Mouse (Mus musculus): ENCODE results near the gene Marc2. TPM values are rescaled to one million over a fixed set of nuclear protein-coding genes. Genes with fewer than 3 reads are reported as not detected.
A peak's percentile ranks its signal among the peaks of the same experiment; 100 is the strongest.

Marc2 gene
- polyA plus RNA-seq, 1 experiment = 102 TPM

GRCm38 (mm10) chr1:184853922-184854321, 7.7 kb upstream of the Marc2 start:
- DNase-seq (ENCODE audit: low spot score) = no peak

DNA sequence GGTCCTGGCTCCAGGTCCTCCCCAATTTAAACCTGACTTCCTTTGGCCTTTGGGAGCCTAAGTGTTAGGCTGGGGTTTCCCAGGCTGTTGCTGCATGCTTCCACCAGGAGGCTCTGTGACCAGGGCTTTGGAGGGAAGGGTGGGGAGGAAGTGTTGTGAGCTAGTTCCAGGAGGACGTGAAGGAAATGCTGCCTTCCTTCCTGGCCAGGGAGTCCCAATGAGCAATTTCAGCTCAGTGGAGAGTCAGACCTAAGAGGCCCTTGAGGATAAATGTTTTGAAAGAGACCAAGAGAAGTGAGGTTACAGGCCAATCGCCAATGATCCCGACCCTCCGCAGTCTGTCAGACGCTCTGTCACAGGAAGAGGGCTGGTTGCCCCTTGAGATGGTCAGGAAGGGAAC, 7.1 kb upstream of the Marc2 start:
- DNase-seq (ENCODE audit: low spot score) = peak; percentile 39

DNA sequence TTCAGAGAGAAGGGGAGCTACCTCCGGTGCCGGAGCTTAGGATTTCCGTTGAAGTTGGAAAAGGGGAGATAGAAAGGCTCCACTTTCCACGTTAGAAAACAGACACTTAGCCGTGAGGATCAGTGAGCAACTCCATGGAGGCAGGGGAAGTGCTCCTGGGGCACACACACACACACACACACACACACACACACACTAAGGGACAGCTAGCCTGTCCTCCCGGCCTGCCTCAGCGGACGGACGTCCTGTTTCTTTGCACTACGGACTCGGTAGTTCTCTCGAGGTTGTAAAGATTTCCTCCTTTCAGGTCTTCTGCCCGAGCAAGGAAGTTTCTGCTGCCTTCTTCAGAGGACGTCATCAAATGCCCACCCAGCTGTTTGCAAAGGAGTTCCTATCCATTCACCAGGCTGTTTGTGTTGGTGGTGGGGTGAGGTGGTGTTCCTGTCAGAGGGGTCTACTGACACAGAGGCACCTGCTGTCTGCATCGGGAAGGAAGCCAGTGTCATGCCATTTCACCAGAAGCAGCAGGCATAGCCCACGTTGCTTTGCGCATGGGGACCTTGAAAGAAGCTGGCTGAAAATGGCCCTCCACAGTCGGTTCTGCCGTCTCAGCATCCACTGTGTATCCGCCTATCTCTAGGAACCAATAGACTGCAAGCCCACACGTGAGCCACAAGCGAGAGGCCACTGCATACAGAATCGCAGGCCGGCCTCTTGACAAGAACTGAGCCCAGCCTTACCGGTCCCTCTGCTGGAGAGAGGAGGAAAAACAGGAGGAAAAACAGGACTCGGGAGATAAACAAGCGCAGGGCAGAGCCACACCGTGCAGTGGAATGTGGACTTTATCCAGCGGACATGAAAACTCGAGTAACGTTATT, 5.7 kb upstream of the Marc2 start:
- DNase-seq (ENCODE audit: low spot score) = peak; percentile 39

- DNase-seq (ENCODE audit: low spot score) = no peak
Measured at GRCm38 (mm10) chr1:184851166-184851565, 4.9 kb upstream of the Marc2 start.

DNA sequence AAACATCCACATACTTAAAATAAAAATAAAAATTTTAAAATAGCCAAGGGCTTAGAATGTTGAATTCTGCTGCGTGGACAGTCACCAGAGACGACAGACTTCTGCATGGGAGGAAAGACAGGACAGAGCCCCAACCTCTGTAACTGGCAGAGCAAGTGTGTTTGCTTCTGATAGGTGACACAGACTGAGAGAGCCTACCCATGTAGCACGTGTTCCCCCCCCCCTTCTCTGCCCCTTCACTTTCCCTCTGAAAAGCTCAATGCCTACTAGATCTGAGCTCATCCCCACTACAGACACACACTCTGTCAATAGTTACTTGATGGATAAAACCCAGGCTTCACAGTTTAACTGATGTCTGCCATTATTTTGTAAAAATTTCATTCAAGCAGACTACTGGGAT, 722 bp upstream of the Marc2 start:
- no peak for DNase-seq (ENCODE audit: low spot score)

DNA sequence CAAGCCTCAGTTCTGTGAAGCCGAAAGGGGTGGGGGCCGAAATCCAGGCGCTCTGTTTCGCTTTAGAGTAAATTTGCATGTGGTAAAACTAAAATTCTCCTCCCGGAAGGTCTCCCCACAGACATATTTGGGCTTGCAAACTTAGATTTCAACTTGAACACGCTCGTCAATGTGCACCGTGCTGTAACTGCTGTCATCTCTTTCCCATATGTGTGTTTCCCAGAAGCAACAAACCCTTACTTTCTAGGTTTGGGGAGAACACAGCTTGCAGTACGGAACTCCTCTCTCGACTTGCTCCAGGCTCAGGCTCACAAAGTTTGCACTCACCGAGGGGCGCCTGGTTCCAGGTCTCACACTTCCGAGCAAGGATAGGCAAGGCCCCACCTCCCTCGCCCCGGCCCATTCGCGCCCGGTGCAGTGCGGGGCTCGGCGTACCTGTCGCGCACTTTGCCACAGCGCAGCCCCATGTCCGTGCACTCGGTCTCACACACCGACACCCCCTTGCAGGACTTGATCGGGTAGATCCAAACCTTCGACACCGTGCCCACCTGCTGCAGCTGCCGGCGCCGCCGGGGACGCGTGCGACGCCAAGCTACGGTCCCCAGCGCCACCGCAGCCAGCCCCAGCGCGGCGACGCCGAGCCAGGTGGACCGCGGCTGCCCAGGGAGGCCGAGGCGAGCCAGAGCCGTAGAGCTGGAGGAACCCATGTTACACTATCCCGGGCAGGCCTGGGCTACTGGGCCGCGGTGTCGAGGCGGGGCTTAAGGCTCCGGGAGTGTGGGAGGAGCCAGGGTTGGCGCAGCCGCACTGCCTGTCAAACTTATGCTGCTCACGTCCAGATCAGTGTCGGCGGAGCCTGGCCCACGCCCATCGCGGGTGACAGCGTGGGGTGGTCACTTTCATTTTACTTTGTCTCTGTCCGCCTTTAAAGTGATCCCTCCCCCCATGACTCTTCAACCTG, 860 bp downstream of the Marc2 start:
- DNase-seq (ENCODE audit: low spot score) = peak; percentile 89

- DNase-seq (ENCODE audit: low spot score) = no peak
Measured at GRCm38 (mm10) chr1:184844326-184845066, 1.8 kb downstream of the Marc2 start.

- no peak for DNase-seq (ENCODE audit: low spot score)
Measured at GRCm38 (mm10) chr1:184837649-184838048, 8.6 kb downstream of the Marc2 start.

DNA sequence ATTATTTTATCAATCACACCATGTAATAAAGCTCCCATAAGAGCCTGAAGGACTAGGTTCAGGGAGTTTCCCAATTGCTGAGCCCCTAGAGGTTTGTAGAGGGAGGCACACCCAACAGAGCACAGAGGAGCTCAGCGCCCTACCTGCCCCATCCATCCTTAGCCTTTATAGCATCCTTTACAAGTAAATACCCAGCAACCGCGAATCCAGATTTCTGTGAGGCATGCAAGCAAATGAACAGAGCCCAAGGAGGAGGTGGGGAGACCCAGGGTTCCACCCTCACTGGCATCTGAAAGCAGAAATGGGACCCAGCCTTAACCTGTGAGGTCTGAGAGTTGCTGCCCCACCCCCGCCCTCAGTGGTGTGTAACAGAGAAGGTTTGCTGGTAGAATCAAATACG, 9.9 kb downstream of the Marc2 start:
- no peak for DNase-seq (ENCODE audit: low spot score)

DNA sequence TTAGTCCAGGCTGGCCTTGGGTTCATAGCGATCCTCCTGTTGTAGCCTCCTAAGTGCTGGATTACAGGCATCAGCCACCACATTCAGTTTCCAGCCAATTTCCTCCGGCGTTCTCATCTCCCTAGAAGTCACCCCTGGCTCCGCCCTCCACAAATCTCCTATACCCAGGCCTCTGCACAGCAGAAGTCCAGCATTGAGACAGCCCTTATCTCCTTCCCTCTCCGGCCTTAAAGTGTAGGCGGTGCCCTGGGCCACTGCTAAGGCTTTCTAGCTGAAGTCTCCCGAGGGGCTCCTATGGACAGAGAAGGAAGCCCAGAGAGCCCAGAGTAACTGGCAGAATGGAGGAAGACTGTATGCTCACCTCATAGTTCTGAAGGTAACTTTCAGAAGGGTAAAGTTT, 12.8 kb downstream of the Marc2 start:
- DNase-seq (ENCODE audit: low spot score) = no peak

GRCm38 (mm10) chr1:184832211-184832610, 14.0 kb downstream of the Marc2 start:
- DNase-seq (ENCODE audit: low spot score) = no peak

- DNase-seq (ENCODE audit: low spot score) = no peak
Measured at GRCm38 (mm10) chr1:184829897-184830296, 16.4 kb downstream of the Marc2 start.

DNA sequence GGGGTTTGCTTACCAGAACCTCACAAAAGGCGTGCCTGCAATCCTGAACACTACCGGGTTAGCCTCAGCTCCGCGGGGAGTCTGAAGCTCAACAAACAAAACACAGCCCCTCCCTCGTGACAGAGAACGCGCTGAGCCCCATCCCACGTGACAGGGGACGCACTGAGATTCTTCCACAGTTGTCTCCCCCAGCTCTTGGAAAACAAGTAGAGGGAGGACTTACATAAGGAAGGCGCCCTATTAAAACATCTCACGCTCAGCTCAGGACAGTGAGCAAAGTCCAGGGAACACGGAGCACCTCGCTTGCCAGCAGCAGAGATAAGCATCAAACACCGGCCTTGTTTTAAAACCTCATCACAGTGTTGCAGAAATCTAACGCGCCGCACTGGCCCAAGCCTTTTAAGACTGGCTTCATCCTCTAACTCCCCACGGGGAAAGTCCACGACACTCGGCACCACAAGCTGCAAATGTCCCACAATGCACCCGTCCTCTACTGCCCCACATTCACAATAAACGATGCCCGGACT, 19.0 kb downstream of the Marc2 start:
- DNase-seq (ENCODE audit: low spot score) = no peak

DNA sequence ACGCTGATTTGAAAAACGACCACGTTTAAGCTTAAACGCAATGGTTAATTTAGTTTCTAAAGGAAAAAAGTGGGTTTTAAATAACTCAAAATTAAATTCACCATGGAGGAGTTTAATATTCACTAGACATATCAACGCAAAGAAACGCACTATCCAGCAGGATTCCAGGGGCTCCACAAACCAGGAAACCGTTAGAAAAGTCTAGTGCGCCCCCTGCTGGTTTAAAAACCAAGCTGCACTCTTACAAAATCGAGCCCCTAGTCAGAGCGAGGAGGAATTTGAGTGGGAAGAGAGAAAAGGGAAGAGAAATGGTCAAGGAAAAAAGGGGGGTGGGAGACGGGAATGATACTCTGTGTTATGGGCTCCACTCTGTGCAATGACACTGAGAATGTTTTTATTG, 21.2 kb downstream of the Marc2 start:
- DNase-seq (ENCODE audit: low spot score) = no peak

DNA sequence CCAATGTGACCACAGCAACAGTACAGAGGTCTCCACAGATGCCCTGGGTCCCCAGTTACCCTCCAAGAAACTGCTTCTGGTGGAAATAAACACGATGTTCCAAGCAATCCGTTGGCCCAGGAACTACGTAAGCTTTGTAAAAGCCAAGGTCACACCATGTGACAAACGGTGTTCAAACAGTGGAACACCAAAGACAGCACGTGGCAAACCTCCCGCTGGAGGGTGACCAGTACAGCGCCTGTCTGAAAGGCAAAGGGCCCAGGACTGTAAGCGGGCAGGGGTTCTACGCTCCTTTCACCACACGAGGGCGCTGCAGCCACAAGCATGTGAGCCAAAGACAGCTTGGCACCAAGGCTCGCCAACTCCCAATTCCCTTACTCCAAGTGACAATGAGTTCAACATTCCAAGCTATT, 21.8 kb downstream of the Marc2 start:
- DNase-seq (ENCODE audit: low spot score) = peak; percentile 79

GRCm38 (mm10) chr1:184822678-184823077, 23.6 kb downstream of the Marc2 start:
- no peak for DNase-seq (ENCODE audit: low spot score)

- DNase-seq (ENCODE audit: low spot score) = no peak
Measured at GRCm38 (mm10) chr1:184817768-184818167, 28.5 kb downstream of the Marc2 start.

- DNase-seq (ENCODE audit: low spot score) = no peak
Measured at GRCm38 (mm10) chr1:184811716-184812250, 34.5 kb downstream of the Marc2 start.

DNA sequence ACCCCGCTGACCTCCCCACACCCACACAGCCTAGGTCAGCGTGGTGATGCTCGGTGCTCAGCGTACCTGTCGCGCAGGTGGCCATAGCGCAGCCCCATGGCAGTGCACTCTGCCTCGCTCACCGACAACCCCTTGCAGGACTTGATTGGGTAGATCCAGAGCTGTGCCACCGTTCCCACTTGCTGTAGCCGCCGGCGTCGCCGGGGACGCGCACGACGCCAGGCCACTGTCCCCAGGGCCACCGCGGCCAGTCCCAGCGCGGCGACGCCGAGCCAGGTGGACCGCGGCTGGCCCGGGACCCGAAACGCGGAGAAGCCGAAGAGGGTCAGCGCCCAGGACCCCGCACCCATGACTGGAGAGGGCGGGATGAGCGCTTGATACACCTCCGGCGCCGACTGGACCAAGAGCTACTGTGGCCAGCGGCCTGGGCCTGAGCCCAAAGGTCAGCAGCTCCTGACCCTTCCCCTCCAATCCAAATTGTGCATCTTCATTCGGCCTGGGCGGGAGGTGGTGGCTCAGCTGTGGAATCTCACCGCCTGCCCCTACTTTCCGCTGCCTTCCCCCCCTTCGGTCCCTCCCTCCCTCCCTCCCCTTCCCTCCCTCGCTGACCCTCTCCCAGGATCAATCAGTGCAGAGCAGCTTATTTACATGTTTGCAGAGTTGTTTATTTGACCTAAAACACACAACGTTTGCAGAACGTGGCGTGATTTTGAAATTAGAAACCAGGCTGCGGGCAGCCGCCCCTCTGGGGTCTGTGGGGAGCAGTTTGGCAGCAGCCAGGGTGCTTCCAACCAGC, 35.3 kb downstream of the Marc2 start, which contains the start of gene Marc1:
Gene Marc1, minus strand, starts transcription at position 534 of the 796 bp plus-strand sequence.
- no peak for DNase-seq (ENCODE audit: low spot score)

GRCm38 (mm10) chr1:184809578-184810001, 36.7 kb downstream of the Marc2 start:
- no peak for DNase-seq (ENCODE audit: low spot score)
